Mouse (Mus musculus): ENCODE results near the gene Fam240b.
"Not testable (repeated sequence)": the region's sequence is repeated elsewhere in the genome, so short reads cannot be mapped to it uniquely, and the experiment has no call there.

Fam240b gene

DNA sequence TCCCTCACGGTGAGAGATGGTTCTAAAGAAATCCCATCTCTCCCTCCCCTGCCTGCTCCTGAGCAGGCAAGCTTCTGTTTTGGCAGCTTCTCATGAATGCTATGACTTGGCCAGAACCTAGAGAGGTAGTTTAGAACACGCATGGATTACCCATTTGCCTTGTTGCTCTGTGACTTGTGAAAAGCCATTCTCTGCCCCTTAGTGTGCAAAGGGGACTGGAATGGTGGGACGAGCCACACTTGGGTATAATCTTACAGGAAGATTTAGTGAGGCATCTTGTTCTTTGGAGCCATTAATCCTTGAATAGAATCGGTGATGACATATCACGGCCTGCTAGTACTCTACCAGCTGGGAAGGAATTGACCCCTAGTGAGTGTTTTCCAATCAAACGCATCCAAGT is at the start of gene Fam240b:
Gene Fam240b (minus strand): TSS at position 101 of the 400 bp plus-strand sequence.
- DNase-seq (ENCODE audit: low read depth in 2 of 2, low spot score in 2 of 2): no peak

- DNase-seq (ENCODE audit: low read depth in 2 of 2, low spot score in 2 of 2): no peak
Observed at GRCm38 (mm10) chr13:64530139-64530538, 32.5 kb upstream of the Fam240b start.

DNA sequence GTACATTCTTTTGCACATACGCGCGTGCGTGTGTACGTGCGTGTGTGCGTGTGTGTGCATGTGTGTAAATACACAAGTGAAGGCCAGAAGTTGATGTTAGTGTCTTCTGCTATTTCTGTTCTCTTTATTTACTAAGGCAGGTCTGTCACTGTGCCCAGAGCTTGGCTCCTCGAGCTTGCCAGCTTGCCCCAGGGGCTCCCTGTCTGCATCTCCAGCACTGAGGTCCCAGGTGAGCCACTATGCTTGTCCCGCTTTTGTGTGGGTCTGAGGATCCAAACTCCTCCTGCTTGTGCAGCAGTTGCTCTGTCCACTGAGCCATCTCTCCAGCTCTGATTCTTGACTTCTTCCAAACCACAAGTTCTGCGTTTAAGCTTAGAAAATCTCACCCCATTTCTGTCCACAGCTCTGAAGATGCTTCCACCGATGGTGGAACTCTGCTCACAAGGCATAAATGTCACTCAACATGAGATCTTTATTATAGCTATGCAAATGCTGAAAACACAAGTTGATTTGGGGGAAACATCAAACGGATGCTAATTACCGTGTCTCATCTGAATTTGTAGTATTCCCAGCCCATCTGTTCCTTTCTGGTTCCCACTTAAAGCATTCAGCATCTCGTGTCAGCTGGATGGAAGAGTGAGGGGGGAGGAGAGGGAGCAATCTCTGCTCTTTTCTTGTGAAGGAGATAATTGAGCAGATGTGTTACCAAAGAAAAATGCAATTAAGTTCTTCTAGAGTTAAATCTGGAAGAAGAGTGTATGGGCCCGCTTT is 29.1 kb upstream of the Fam240b start:
- no peak for DNase-seq (ENCODE audit: low read depth in 2 of 2, low spot score in 2 of 2)

DNA sequence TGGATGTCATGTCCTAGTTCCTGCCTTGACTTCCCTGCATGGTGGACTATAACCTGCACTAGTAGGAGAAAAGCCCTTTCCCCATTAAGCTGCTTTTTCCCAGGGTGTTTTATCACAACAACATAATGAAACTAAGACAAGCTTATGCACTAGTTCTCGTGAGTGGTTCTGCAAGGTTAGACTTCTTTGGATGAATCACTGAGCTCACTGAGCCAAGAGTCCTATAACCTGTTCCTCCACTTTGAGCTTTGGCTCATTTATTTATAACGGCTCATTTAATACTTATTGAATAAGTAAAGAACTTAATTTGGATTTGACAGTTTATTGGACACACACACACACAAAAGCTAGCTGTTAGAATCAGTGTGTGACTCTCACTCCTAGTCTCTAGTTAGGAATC is 16.7 kb upstream of the Fam240b start:
- DNase-seq (ENCODE audit: low read depth in 2 of 2, low spot score in 2 of 2): no peak

DNA sequence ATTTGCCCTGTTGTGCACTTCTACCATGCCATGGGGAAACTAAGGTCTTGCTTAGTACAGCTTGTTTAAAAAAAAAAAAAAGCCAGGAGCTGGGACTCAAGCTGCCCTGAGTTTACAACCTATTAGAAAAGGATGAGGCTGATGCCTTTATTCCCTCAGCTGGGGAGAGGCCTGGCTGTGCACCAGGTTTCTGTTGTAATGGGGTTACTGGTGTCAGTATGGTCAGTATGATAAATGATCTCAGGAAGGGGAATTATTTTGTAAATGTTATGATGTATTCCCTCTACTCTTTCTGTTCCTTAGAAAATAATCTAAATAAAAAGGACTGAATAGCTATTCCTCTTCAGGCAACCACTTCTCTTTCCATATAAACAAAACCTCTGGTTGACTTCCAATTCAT is 14.0 kb upstream of the Fam240b start:
- DNase-seq (ENCODE audit: low read depth in 2 of 2, low spot score in 2 of 2): no peak

- DNase-seq (ENCODE audit: low read depth in 2 of 2, low spot score in 2 of 2): no peak
Observed at GRCm38 (mm10) chr13:64507361-64507760, 9.8 kb upstream of the Fam240b start.

DNA sequence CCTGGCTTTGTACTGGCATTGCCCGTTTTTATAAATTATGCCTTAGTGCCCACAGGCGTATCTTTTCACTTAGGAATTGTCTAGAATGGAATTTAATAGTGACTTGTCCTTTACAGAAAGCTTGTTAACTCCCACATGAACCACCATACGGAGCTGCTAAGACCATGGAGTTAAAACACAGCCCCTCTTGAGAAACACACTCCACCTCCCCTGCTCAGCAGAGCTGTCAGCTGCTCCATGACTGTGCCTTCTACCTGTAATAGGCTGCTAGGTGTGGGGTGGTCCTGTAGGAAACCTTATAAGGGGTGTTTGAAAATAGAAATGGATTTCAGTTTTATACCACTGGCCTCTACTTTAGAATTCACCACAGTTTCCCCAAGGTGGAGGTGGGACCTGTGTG is 5.2 kb upstream of the Fam240b start:
- no peak for DNase-seq (ENCODE audit: low read depth in 2 of 2, low spot score in 2 of 2)

DNA sequence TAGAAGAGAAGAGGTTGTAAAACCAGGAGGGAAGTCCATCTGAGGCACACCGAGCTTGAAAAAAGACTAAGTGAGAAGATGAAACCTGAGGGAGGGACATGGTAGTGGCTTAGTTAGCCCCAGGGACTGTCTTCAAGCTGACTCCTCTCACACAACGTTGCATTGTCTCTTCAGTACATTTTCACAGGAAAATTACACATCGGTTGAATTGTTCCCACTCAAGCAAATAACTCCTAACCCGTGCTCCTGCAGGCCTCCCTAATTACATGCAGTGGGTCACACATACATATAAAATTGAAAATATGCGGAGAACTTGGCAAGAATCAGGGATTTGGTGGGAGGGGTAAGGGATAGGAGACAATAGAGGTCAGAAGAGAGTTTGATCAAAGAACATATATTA is 4.0 kb downstream of the Fam240b start:
- no peak for DNase-seq (ENCODE audit: low read depth in 2 of 2, low spot score in 2 of 2)

DNA sequence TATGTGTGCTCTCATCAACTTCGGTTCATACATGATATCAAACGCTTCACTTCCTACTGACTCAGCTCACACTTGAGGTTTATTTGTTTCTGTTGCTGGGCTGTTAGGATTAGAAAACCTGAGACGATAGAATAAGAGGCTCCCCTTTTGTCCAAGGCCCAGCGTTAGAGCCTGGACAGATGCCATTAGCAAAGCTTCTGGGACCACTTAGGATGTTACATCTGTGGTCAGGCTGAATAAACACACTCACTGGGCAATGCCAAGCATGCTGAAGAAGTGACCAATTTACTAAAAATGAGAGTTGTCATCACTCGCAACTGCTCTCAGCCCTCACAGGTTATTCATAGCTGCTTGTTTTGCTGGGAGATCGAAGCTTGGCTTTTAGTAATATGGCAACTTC is 7.7 kb downstream of the Fam240b start:
- no peak for DNase-seq (ENCODE audit: low read depth in 2 of 2, low spot score in 2 of 2)

DNA sequence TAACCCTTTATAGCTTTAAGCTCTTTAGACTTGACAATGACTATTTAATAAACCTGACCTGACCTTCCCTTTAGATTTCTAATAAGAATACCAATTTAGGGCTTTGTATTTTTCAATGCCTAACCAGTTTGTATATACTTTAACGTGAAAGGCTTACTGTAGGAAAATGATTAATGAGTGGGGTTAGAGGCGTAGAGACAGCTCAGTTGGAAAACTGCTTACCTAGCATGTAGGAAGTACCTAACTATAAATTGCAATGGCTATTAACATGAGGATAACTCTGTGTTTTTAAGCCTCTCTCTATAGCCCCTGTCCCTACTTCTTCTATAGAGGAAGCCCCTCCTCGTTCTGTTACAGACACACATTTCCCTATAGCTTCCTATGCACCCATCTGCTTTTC is 17.6 kb downstream of the Fam240b start:
- no peak for DNase-seq (ENCODE audit: low read depth in 2 of 2, low spot score in 2 of 2)

GRCm38 (mm10) chr13:64477968-64478367 is 19.6 kb downstream of the Fam240b start:
- DNase-seq (ENCODE audit: low read depth in 2 of 2, low spot score in 2 of 2): no peak

DNA sequence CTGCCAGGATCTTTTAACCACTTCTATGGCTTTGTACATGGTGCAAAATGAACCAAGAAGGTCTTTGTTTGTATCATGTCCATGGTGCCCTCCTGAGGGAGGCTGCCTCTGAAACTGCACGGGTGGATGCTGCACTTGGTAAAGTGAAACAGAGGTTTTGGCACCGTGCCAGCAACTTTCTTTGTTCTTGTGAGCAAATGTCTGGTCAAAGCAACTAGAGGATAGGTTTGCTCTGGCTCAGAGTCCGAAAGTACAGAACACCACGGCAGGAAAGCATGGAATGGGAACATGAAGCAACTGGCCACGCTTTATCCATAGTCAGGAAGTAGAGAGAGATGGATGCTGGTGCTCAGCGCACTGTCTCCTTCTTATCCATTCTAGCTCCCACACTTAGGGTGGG is 29.7 kb downstream of the Fam240b start:
- DNase-seq (ENCODE audit: low read depth in 2 of 2, low spot score in 2 of 2): no peak

GRCm38 (mm10) chr13:64465166-64465565 is 32.4 kb downstream of the Fam240b start:
- DNase-seq (ENCODE audit: low read depth in 2 of 2, low spot score in 2 of 2): no peak

- no peak for DNase-seq (ENCODE audit: low read depth in 2 of 2, low spot score in 2 of 2)
Observed at GRCm38 (mm10) chr13:64462581-64462980, 35.0 kb downstream of the Fam240b start.

DNA sequence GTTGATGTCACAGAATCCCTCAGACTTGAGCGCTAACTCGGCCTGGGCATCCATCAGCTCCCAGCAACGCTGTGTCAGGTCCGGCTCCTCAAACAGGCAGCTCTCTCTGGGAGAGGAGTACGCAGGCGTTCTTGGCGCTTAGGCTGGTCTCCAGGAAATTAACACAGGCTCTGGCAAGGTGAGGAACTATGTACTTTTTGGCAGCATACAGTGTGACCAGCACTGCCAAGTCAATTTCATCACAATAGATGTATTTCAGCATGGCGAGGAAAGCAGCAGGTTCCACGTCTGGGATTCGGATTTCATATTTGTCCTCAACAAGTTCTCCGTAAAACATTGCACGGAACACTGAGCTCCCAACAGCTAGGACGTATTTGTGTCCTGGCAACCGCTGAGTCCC is 39.4 kb downstream of the Fam240b start:
- DNase-seq (ENCODE audit: low read depth in 2 of 2, low spot score in 2 of 2): no peak

GRCm38 (mm10) chr13:64457225-64457978 is 40.2 kb downstream of the Fam240b start:
- DNase-seq (ENCODE audit: low read depth in 2 of 2, low spot score in 2 of 2): not testable (repeated sequence)

GRCm38 (mm10) chr13:64450001-64450794 is 47.4 kb downstream of the Fam240b start:
- no peak for DNase-seq (ENCODE audit: low read depth in 2 of 2, low spot score in 2 of 2)

- no peak for DNase-seq (ENCODE audit: low read depth in 2 of 2, low spot score in 2 of 2)
Observed at GRCm38 (mm10) chr13:64448729-64449128, 48.9 kb downstream of the Fam240b start.

- no peak for DNase-seq (ENCODE audit: low read depth in 2 of 2, low spot score in 2 of 2)
Observed at GRCm38 (mm10) chr13:64447947-64448346, 49.6 kb downstream of the Fam240b start.

- DNase-seq (ENCODE audit: low read depth in 2 of 2, low spot score in 2 of 2): no peak
Observed at GRCm38 (mm10) chr13:64445254-64445920, 52.2 kb downstream of the Fam240b start.

DNA sequence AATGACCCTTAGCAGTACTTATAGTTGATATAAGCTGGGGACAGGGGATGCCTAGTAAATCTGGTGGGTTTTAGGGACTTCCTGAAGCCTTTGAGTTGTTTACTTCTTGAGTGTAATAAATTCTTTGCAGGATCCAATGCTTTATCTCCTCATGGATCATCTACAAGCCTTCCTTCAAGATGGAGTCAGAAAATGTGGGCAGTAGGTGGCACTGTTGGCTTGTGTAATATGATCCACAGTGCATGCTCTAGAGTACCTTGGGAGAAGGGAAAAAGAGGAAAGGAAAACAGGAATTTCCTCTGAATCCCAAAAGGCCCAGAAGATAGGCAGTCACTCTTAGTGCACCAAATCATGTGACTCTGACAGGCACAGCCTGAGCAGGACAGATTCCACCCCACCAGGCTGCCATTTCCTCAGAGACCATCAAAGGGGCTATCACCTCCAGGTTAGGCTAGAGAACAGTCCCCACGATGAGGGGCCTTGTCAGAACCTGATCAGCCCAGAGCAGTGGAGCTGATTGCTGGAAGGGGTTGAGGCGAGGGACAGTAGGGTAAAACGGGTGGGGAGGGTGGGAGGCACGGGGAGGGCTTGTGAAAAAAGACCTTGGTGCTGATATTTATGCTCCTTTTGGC is 54.2 kb downstream of the Fam240b start:
- no peak for DNase-seq (ENCODE audit: low read depth in 2 of 2, low spot score in 2 of 2)
